15 mouse cellular contexts compared by ENCODE assay signal in the genomic region with DNA sequence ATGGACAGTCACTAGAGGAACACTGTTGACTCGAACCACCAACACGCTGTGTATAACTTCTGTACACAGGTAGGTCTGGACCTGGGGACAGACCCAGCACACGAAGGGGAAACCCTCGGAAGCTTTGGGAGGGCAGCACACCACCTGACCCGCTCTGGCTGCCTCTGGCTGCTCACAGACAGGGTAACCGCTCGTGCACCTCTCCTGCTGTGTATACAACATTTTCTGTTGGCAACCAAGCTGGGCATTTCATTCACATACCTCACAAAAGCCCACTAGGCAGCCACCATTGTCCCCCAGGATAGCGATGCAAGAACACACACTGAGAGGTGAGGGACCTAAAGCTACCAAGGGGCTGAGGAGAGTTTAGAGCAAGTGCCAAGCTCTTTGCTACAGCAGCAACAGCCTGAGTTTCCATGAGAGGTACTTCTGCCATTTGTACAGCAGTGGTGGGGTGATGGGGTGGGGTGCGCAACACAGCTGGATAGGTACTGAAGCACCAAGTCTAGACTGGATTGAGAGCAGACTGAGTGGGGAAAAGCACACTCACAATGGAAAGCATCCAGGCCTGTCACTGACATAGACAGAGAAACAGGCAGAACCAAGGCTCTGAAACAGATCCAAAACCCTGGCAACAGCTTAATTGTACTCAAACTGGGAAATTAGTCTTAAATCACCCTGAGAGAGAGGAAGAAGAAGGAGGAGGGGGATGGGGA.
DNase-seq lines count a peak whose midpoint lies in the region; ATAC-seq and TF ChIP-seq lines count a peak whose summit lies in the region.
"Had no signal": no experiment of that assay in that cellular context is flagged by ENCODE, and none has a peak within 500 bp of the region (broad histone marks: within the 10 kb centered on the region; RNA-seq: fewer than 3 reads in every experiment).

No protein-coding gene starts in this region.

- DNase-seq in forebrain, postnatal 0 days: no peak
- peak; percentile 22 for DNase-seq in kidney, postnatal 14 days
- no peak for DNase-seq in kidney, adult 8-10 months
- DNase-seq in brain, adult 2 months (ENCODE audit: low read depth, low spot score): peak; percentile 35
- no peak for DNase-seq in layer of hippocampus, postnatal 14 days (ENCODE audit: low spot score in 2 of 2)
- DNase-seq in thymus, postnatal 14 days: no peak
- DNase-seq: cerebellum, adult 8-10 months; gastrocnemius, postnatal 14 days; heart, postnatal 36 days had no signal

- TF ChIP-seq CTCF in forebrain, postnatal 0 days (IDR thresholded peaks at IDR 0.05; ENCODE audit: low read depth): no peak
- no peak for TF ChIP-seq CTCF in intestine, postnatal 0 days (IDR thresholded peaks at IDR 0.05; ENCODE audit: low read depth)

- H3K4me1 ChIP-seq in forebrain, postnatal 0 days (ENCODE audit: insufficient read depth): no peaks in the 10 kb centered on the region
- peaks cover 7% of the 10 kb centered on the region; the same call in 1 of the 2 replicates for H3K4me1 ChIP-seq in forebrain, embryonic 15.5 days
- 0 out of 2 replicates have a peak, but pooled peaks cover 6% of the 10 kb centered on the region for H3K4me1 ChIP-seq in intestine, postnatal 0 days (replicated peaks; ENCODE audit: control insufficient read depth, insufficient read depth, low read length)
- H3K4me1 ChIP-seq: embryonic facial prominence, embryonic 15.5 days had no signal

- WGBS in forebrain, postnatal 0 days: 52% methylated on average over 9 of the region's 9 CpGs
- 47% methylated on average over 9 of the region's 9 CpGs for WGBS in forebrain, embryonic 15.5 days
- WGBS in intestine, postnatal 0 days: 83% methylated on average over 9 of the region's 9 CpGs

- no peaks in the 10 kb centered on the region for H3K27me3 ChIP-seq in forebrain, postnatal 0 days (ENCODE audit: insufficient read depth, low read length)
- H3K27me3 ChIP-seq in forebrain, embryonic 15.5 days: no peaks in the 10 kb centered on the region
- H3K27me3 ChIP-seq in intestine, postnatal 0 days (replicated peaks; ENCODE audit: control insufficient read depth, insufficient read depth, low read length): no peaks in the 10 kb centered on the region
- H3K27me3 ChIP-seq: embryonic facial prominence, embryonic 15.5 days; midbrain, embryonic 12.5 days had no signal

- no peaks in the 10 kb centered on the region for H3K9me3 ChIP-seq in forebrain, postnatal 0 days (ENCODE audit: low read length)
- H3K9me3 ChIP-seq in forebrain, embryonic 15.5 days: no peaks in the 10 kb centered on the region
- H3K9me3 ChIP-seq in intestine, postnatal 0 days (ENCODE audit: control insufficient read depth): no peaks in the 10 kb centered on the region
- H3K9me3 ChIP-seq: embryonic facial prominence, embryonic 15.5 days; midbrain, embryonic 12.5 days had no signal

- H3K36me3 ChIP-seq in forebrain, postnatal 0 days (ENCODE audit: insufficient read depth): peaks cover 5% of the 10 kb centered on the region; the same call in 1 of the 2 replicates
- H3K36me3 ChIP-seq in forebrain, embryonic 15.5 days: no peaks in the 10 kb centered on the region
- H3K36me3 ChIP-seq in intestine, postnatal 0 days (ENCODE audit: control insufficient read depth, insufficient read depth): peaks cover 9% of the 10 kb centered on the region
- H3K36me3 ChIP-seq: embryonic facial prominence, embryonic 15.5 days had no signal

- peak; percentile 65; the same call in 1 of the 2 replicates for ATAC-seq in forebrain, postnatal 0 days
- no peak for ATAC-seq in forebrain, embryonic 15.5 days (replicated peaks)
- ATAC-seq in intestine, postnatal 0 days: no peak; the same call in 1 of the 2 replicates

- no peak overlapping the region for H3K4me3 ChIP-seq in forebrain, postnatal 0 days (ENCODE audit: low read depth, low read length)
- no peak overlapping the region for H3K4me3 ChIP-seq in forebrain, embryonic 15.5 days
- H3K4me3 ChIP-seq in intestine, postnatal 0 days (ENCODE audit: low read depth, low read length): no peak overlapping the region
- H3K4me3 ChIP-seq: embryonic facial prominence, embryonic 15.5 days; midbrain, embryonic 12.5 days had no signal

- no peak overlapping the region for H3K9ac ChIP-seq in forebrain, postnatal 0 days
- H3K9ac ChIP-seq in forebrain, embryonic 15.5 days (replicated peaks): no peak overlapping the region
- no peak overlapping the region for H3K9ac ChIP-seq in intestine, postnatal 0 days (ENCODE audit: low read depth, low read length)
- H3K9ac ChIP-seq: embryonic facial prominence, embryonic 15.5 days; midbrain, embryonic 12.5 days had no signal

- H3K27ac ChIP-seq in forebrain, postnatal 0 days (ENCODE audit: low read depth, low read length): no peak overlapping the region
- H3K27ac ChIP-seq in forebrain, embryonic 15.5 days (replicated peaks): no peak overlapping the region
- peak overlapping the region; percentile 30; the same call in 1 of the 2 replicates for H3K27ac ChIP-seq in intestine, postnatal 0 days (ENCODE audit: low read depth, low read length)
- H3K27ac ChIP-seq: embryonic facial prominence, embryonic 15.5 days; midbrain, embryonic 12.5 days had no signal

- no peak overlapping the region for H3K4me2 ChIP-seq in forebrain, postnatal 0 days (ENCODE audit: low read depth)
- H3K4me2 ChIP-seq in forebrain, embryonic 15.5 days (replicated peaks): no peak overlapping the region
- no peak overlapping the region for H3K4me2 ChIP-seq in intestine, postnatal 0 days (replicated peaks; ENCODE audit: low read depth)
- H3K4me2 ChIP-seq: embryonic facial prominence, embryonic 15.5 days; heart, embryonic 11.5 days; liver, embryonic 11.5 days; midbrain, embryonic 12.5 days had no signal

Comparison
In these comparisons a context has a peak if more than half of its experiments do, and no peak if none do; other contexts are left out.
1. DNase-seq: peak in kidney, postnatal 14 days (single experiment) and brain, adult 2 months (single experiment); none in forebrain, postnatal 0 days (single experiment), kidney, adult 8-10 months (0 of 2), layer of hippocampus, postnatal 14 days (0 of 2) and thymus, postnatal 14 days (single experiment).